Mouse (Mus musculus) midbrain, embryonic 12.5 days (tissue): ENCODE data around the gene Rab25. TPM values are rescaled to one million over a fixed set of nuclear protein-coding genes. Genes with fewer than 3 reads are reported as not detected.

Experiments
- ATAC-seq: fragments of 200-750 bp; cut with Nextera tagmentation; 2 replicates; pipeline ENCODE4 v1.8.0; 2017; ENCODE audit warnings: low read depth, moderate TSS enrichment, moderate library complexity; ENCODE audit not compliant: low FRiP score
- H3K27ac ChIP-seq: fragments of 300-500 bp; sonication (generic); replicated peaks from 2 replicates; pipeline ENCODE4 v1.5.1; 2016; ENCODE audit warnings: mild to moderate bottlenecking
- H3K27me3 ChIP-seq: fragments of 300-500 bp; sonication (generic); 2 replicates; pipeline ENCODE4 v1.6.1; 2016; ENCODE audit warnings: mild to moderate bottlenecking
- H3K36me3 ChIP-seq: fragments of 300-500 bp; sonication (generic); 2 replicates; pipeline ENCODE4 v1.6.1; 2016
- H3K4me1 ChIP-seq: fragments of 300-500 bp; sonication (generic); 2 replicates; pipeline ENCODE4 v1.6.1; 2016
- H3K4me2 ChIP-seq: fragments of 300-500 bp; sonication (generic); replicated peaks from 2 replicates; pipeline ENCODE4 v1.6.1; 2016; ENCODE audit warnings: mild to moderate bottlenecking, moderate library complexity
- H3K4me3 ChIP-seq: fragments of 300-500 bp; sonication (generic); 2 replicates; pipeline ENCODE4 v1.5.1; 2016; ENCODE audit warnings: mild to moderate bottlenecking
- H3K9ac ChIP-seq: fragments of 300-500 bp; sonication (generic); replicated peaks from 2 replicates; pipeline ENCODE4 v1.6.1; 2016; ENCODE audit warnings: mild to moderate bottlenecking, moderate library complexity
- H3K9me3 ChIP-seq: fragments of 300-500 bp; sonication (generic); 2 replicates; pipeline ENCODE4 v1.6.1; 2016; ENCODE audit warnings: mild to moderate bottlenecking
- WGBS: fragments of 180-500 bp; shearing (Covaris S2); methylation state at CpG from one replicate; pipeline ENCODE4 v1.1.7; 2016; 5-methylcytosine and 5-hydroxymethylcytosine counted together
- polyA plus RNA-seq: library from polyadenylated mRNA; unstranded; fragments of >200 nt; fragmentation: Nextera tagmentation; extraction: Ambion mirVana; gene quantifications from 2 replicates; pipeline ENCODE4 v1.2.1, GENCODE M21; 2016

Rab25 gene
- polyA plus RNA-seq, 1 experiment from 2014 or later: 0.47 TPM

DNA sequence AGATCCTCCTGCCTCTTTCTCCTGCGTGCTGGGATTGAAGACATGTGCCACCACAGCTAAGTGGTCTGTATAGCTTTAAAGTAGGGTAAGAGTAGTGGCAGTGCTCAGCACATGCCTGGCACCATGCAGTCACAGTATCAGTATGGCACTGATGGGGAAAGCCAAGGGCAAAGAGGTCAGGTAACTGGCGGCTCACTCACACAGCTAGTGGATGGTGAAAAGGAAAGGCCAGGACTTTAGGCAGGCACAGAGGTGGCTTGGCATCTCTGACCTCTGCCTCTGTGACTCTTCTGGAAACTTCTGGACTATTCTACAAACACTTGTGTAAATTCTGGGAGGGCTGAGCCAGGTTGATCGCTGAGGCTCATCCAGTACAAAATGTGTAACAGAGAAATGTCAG is 18.0 kb upstream of the Rab25 start:
- Histone ChIP-seq H3K27ac (no peak overlapping the region), H3K4me1 (peaks cover 7% of the 10 kb centered on the region; the same call in 1 of the 2 replicates), H3K4me2 (no peak overlapping the region), H3K36me3 (peaks cover 97% of the 10 kb centered on the region), H3K9me3 (no peaks in the 10 kb centered on the region), H3K27me3 (no peaks in the 10 kb centered on the region), H3K9ac (no peak overlapping the region), H3K4me3 (no peak overlapping the region)
- ATAC-seq: no peak
- WGBS: 89% methylated on average over 3 of the region's 3 CpGs

DNA sequence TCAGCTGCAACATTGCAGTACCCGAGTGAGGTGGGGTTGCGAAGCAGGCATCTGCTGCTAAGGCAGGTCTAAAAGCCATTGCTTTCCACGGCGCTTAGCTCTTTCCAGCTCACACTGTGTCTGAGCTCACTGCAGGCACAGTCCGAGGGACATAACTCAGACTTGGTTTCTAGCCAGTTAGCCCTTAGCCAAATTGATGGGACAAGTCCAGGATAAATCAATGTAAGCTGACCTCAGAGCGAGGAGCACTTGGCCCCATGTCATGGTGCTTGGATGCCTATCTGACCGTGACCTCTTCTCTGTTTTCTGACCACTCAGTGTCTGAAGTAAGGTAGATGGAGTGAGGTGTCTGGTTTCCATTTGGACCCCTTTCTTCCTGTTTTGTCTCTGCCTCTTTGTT is 15.9 kb upstream of the Rab25 start:
- H3K9ac ChIP-seq: no peak overlapping the region
- 93% methylated on average over 7 of the region's 7 CpGs for WGBS
- H3K9me3 ChIP-seq: no peaks in the 10 kb centered on the region
- ATAC-seq: no peak
- H3K27me3 ChIP-seq: no peaks in the 10 kb centered on the region
- peaks cover 7% of the 10 kb centered on the region; the same call in 1 of the 2 replicates for H3K4me1 ChIP-seq
- no peak overlapping the region for H3K4me3 ChIP-seq
- no peak overlapping the region for H3K4me2 ChIP-seq
- peaks cover 99% of the 10 kb centered on the region for H3K36me3 ChIP-seq
- H3K27ac ChIP-seq: no peak overlapping the region

DNA sequence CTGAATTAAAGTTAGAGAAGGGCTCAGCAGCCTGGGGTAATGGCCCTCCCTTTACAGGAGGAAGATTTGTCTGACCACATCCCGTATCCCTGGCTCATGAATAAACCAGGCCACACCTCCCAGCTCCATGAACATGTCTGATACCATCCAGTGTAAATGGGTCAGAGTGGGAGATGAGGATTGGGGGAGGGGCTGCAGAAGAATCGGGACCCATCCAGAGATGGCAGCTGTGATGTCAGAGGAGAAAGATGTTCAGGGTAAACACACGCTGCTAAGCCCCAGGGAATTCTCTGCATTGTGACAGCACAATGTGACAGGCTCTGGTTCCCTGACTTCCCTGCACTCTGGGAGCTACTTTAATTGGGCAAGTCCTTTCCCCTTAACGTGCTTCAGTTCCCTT is 15.3 kb upstream of the Rab25 start:
- ATAC-seq: no peak; the same call in 1 of the 2 replicates
- Histone ChIP-seq H3K9me3 (no peaks in the 10 kb centered on the region), H3K27me3 (no peaks in the 10 kb centered on the region), H3K4me1 (peaks cover 7% of the 10 kb centered on the region; the same call in 1 of the 2 replicates), H3K4me3 (no peak overlapping the region), H3K36me3 (peaks cover 99% of the 10 kb centered on the region), H3K4me2 (no peak overlapping the region), H3K9ac (no peak overlapping the region), H3K27ac (no peak overlapping the region)
- WGBS: 59% methylated on average over 4 of the region's 4 CpGs

DNA sequence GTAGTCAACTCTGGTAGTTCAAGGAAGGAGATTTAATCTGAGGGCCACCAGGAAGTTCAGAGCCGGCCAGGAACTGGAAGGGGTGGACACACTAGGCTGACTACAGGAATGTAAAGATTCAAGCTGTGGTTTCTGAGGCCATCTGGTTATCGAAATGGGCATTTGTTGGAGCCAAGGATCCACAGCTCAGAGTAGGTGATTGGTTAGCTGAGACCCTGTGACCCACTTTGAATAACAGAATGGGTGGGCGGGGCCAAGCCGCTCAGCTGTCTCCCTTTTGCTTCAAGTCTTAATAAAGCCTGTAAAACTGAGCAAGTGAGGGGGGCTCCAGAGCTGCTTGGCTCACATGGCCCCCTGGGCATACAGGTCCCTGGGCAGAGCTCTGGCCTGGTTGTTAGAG is 13.9 kb upstream of the Rab25 start:
- H3K4me2 ChIP-seq: no peak overlapping the region
- H3K4me1 ChIP-seq: peaks cover 7% of the 10 kb centered on the region; the same call in 1 of the 2 replicates
- H3K27me3 ChIP-seq: no peaks in the 10 kb centered on the region
- WGBS: 67% methylated on average over 4 of the region's 4 CpGs
- peaks cover 99% of the 10 kb centered on the region for H3K36me3 ChIP-seq
- no peaks in the 10 kb centered on the region for H3K9me3 ChIP-seq
- H3K27ac ChIP-seq: peak overlapping the region; percentile 30; the same call in 1 of the 2 replicates
- ATAC-seq: peak; percentile 49; the same call in 1 of the 2 replicates
- H3K9ac ChIP-seq: no peak overlapping the region
- H3K4me3 ChIP-seq: no peak overlapping the region

DNA sequence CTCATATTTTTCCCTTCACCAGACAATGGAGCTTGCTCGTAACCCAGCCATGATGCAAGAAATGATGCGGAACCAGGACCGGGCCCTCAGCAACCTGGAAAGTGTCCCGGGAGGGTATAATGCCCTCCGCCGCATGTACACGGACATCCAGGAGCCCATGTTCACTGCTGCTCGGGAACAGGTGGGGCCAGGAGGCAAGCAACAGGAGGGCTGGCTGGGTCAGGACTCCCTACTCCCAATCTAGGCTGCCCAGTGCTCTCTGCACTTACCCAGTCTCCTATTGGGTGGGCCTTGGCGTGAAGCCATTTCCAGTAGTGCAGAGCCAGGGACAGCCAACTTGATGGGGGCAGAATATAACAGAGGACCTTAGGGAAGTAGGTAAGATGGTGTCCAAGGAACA is 11.5 kb upstream of the Rab25 start:
- no peak overlapping the region for H3K4me2 ChIP-seq
- no peaks in the 10 kb centered on the region for H3K27me3 ChIP-seq
- peaks cover 92% of the 10 kb centered on the region for H3K36me3 ChIP-seq
- H3K9ac ChIP-seq: no peak overlapping the region
- peaks cover 20% of the 10 kb centered on the region for H3K4me1 ChIP-seq
- no peak overlapping the region for H3K4me3 ChIP-seq
- no peak overlapping the region for H3K27ac ChIP-seq
- WGBS: 95% methylated on average over 9 of the region's 9 CpGs
- H3K9me3 ChIP-seq: no peaks in the 10 kb centered on the region
- ATAC-seq: no peak

DNA sequence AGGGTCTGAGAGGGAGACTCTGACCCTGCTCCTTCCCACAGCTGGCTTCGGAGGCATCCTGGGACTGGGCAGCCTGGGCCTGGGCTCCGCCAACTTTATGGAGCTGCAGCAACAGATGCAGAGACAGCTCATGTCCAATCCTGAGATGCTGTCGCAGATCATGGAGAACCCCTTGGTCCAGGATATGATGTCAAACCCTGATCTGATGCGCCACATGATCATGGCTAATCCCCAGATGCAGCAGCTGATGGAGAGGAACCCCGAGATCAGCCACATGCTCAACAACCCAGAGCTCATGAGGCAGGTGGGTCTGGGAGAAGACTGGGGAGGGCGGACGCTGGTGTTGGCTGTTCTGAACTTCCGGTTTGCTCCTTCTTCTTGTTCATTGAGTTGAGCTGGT is 8.5 kb upstream of the Rab25 start:
- ATAC-seq: no peak
- Histone ChIP-seq H3K4me1 (peaks cover 23% of the 10 kb centered on the region), H3K36me3 (peaks cover 62% of the 10 kb centered on the region), H3K4me3 (no peak overlapping the region), H3K4me2 (no peak overlapping the region), H3K9me3 (no peaks in the 10 kb centered on the region), H3K27me3 (no peaks in the 10 kb centered on the region), H3K27ac (no peak overlapping the region), H3K9ac (no peak overlapping the region)
- WGBS: 92% methylated on average over 8 of the region's 8 CpGs

DNA sequence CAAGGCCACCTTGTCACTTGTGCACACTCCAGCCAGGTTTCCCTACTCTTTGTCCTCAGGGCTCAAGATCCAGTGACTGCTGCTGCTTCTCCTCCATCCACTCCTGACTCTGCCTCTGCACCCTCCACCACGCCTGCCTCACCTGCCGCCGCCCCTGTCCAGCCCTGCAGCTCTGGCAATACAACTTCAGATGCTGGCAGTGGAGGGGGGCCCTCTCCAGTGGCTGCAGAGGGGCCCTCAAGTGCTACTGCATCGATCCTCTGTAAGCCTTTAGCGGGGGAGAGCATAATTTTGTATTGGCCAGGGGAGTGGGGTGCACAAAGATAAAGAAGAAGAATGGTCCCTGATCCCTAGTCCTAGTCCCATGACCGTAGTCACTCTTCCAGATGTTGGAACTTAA is 7.6 kb upstream of the Rab25 start:
- no peaks in the 10 kb centered on the region for H3K9me3 ChIP-seq
- H3K27ac ChIP-seq: no peak overlapping the region
- no peak overlapping the region for H3K4me3 ChIP-seq
- H3K9ac ChIP-seq: peak overlapping the region; percentile 31; the same call in 1 of the 2 replicates
- no peaks in the 10 kb centered on the region for H3K27me3 ChIP-seq
- 95% methylated on average over 6 of the region's 6 CpGs for WGBS
- ATAC-seq: no peak
- H3K4me1 ChIP-seq: peaks cover 27% of the 10 kb centered on the region
- no peak overlapping the region for H3K4me2 ChIP-seq
- peaks cover 54% of the 10 kb centered on the region for H3K36me3 ChIP-seq

DNA sequence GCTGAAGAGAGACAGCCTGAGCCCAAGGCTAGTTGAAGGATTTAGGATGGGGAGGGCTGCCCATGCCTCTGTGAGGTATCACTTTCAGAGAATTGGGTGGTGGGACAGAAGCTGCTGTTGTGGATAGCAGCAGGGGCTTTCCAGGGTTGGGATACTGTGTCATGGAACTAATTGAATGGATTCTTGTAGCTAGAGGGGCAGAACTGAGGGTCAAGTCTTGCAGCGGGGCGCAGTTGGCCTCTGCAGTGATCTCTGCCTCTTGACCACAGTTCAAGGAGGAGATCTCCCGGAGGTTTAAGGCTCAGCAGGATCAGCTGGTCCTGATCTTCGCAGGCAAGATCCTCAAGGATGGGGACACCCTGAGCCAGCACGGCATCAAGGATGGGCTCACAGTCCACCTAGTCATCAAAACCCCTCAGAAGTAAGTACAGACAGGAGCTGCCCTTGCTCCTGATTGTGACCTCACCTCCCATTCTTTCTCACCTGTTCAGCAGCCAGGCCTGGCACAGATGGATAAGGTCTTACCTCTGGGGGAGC is 7.0 kb upstream of the Rab25 start:
- peaks cover 27% of the 10 kb centered on the region for H3K4me1 ChIP-seq
- no peak overlapping the region for H3K27ac ChIP-seq
- H3K36me3 ChIP-seq: peaks cover 48% of the 10 kb centered on the region
- no peaks in the 10 kb centered on the region for H3K9me3 ChIP-seq
- 78% methylated on average over 5 of the region's 5 CpGs for WGBS
- peak overlapping the region; percentile 72 for H3K4me2 ChIP-seq
- no peak for ATAC-seq
- peak overlapping the region; percentile 83; the same call in 1 of the 2 replicates for H3K4me3 ChIP-seq
- H3K9ac ChIP-seq: peak overlapping the region; percentile 91
- H3K27me3 ChIP-seq: no peaks in the 10 kb centered on the region

DNA sequence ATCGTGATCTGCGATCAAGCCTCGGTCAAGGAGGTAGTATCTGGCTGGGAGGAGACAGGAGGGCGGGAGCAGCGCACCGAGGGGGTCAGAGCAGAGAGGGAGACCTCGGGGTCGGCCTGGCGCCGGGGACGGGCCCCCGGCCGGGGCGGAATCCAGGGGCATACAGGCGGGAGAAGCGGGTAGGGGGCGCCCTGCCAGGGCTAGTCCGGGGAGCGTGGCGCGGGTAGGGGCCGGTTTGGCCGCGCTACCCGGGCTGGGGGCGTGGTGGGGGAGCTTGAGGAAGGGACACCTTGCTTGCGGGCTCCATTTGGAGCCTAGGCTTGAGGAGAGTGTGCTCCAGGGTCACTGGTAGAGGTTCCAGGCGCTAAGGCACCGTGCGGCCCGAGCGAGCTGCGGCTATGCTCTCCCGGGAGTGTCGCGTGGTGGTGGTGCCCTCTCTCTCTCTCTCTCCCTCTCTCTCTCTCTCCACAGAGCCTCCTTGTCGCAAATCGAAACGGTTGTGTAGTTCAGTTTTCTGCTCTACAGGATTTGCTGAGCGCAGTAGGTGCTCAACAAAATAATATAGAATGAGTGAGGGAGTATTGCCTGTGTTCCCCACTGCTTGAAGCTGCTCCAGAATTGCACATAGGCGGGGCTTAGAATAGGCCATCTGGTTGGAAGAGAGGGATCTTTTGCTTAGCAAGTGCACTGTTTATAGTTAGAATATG is 5.9 kb upstream of the Rab25 start:
- Histone ChIP-seq H3K9ac (peak overlapping the region; percentile 91), H3K36me3 (peaks cover 37% of the 10 kb centered on the region), H3K4me2 (peak overlapping the region; percentile 72), H3K4me1 (peaks cover 27% of the 10 kb centered on the region), H3K4me3 (peak overlapping the region; percentile 83), H3K9me3 (no peaks in the 10 kb centered on the region), H3K27me3 (no peaks in the 10 kb centered on the region), H3K27ac (peak overlapping the region; percentile 96)
- peak; percentile 58 for ATAC-seq
- WGBS: under 1% methylated on average over 41 of the region's 41 CpGs

DNA sequence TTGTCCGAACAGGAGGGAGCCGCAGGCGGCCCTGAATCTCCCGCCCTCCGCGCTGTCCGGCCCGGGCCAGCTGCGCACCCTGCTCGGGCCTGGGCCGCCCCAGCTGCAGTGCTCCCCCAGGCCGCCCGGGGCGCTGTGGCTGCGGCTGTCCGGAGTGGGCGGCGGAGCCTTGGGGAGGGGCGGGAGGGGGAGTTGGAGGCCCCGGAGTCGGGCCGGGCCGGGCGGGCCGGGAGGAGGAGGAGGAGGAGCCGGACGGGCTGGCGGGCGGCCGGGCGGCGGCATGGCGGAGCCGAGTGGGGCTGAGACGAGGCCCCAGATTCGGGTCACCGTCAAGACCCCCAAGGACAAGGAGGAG is 5.4 kb upstream of the Rab25 start, which contains the start of gene Ubqln4:
Gene Ubqln4 (plus strand): TSS at position 234 of the 355 bp plus-strand sequence.
- H3K27me3 ChIP-seq: no peaks in the 10 kb centered on the region
- WGBS: under 1% methylated on average over 34 of the region's 37 CpGs
- H3K9ac ChIP-seq: peak within 1 kb of the TSS; percentile 91
- no peaks in the 10 kb centered on the region for H3K9me3 ChIP-seq
- peaks cover 27% of the 10 kb centered on the region for H3K4me1 ChIP-seq
- peak within 1 kb of the TSS; percentile 83 for H3K4me3 ChIP-seq
- peak; percentile 90 for ATAC-seq
- H3K4me2 ChIP-seq: peak within 1 kb of the TSS; percentile 72
- H3K36me3 ChIP-seq: peaks cover 31% of the 10 kb centered on the region
- peak within 1 kb of the TSS; percentile 96 for H3K27ac ChIP-seq

DNA sequence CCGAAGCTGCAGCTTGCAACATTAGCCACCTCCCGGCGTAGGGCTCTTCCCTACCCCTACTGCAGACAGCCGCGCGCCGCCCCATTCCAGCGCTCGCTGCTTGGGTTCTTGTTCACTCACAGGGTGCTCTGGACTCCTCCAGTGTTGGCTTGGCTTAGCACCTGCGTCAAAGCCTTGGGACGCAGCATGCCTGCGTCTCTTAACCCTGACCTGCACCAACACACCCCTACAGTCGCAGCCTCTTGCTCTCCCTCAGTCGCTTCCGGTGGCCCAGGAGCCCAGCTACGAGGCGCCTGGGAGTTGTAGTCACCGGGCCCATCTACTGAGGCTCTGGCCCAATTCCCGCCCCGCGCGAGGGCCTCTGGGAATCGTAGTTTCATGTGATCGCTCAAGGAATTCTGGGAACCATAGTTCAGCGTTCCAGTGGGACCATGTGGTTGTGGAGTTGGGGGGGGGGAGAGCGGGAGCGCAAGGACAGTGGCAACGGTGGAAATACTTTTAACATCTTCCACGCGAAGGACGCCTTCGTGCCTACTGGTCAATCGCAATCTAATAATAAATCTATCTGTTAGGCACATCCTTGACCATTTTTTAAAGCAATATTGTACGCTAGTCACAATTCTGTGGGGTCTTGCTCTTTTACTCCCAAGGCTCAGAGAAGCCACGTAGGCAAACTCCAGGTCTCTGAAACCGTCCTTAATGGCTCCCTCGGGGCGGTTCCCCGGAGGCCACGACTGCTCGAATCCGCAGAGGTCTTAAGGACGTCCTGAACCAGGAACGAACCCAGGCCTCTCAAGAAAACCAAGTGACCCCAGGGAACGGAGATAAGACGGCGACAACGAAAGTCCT is 4.8 kb upstream of the Rab25 start, which contains the start of gene Lamtor2:
Gene Lamtor2 (minus strand): TSS at position 399 of the 849 bp plus-strand sequence.
- peaks cover 25% of the 10 kb centered on the region for H3K36me3 ChIP-seq

More for the DNA sequence above, 4.8 kb upstream of the Rab25 start, which contains the start of gene Lamtor2:
- H3K9ac ChIP-seq: peak within 1 kb of the TSS; percentile 91
- peak; percentile 90 for ATAC-seq
- no peaks in the 10 kb centered on the region for H3K9me3 ChIP-seq
- H3K4me2 ChIP-seq: peak within 1 kb of the TSS; percentile 72
- no peaks in the 10 kb centered on the region for H3K27me3 ChIP-seq
- peak within 1 kb of the TSS; percentile 83 for H3K4me3 ChIP-seq
- under 1% methylated on average over 48 of the region's 48 CpGs for WGBS
- H3K27ac ChIP-seq: peak within 1 kb of the TSS; percentile 96
- peaks cover 27% of the 10 kb centered on the region for H3K4me1 ChIP-seq
